Mouse (Mus musculus) heart, postnatal 0 days (tissue): Measurements from ENCODE around the gene Tox2.

ENCODE experiments used
- CTCF ChIP-seq: IDR thresholded peaks from 2 replicates; pipeline ENCODE4 v1.5.1; 2016; ENCODE audit warnings: antibody characterized with exemption, control low read depth, low read depth
- EP300 ChIP-seq: IDR thresholded peaks from 2 replicates; pipeline ENCODE4 v1.6.1; 2016; ENCODE audit warnings: antibody characterized with exemption, low read depth

GRCm38 (mm10) chr2:163205262-163205647, 2.3 kb downstream of the Tox2 start:
- no peak for TF ChIP-seq CTCF
- TF ChIP-seq EP300, result no peak
